Mouse (Mus musculus): ENCODE data around the gene Cngb1. TPM values are rescaled to one million over a fixed set of nuclear protein-coding genes. Genes with fewer than 3 reads are reported as not detected.
A peak's percentile ranks its signal among the peaks of the same experiment; 100 is the strongest.

Cngb1 gene
- total RNA-seq (2021), result 1 to 10 TPM in 1 of 2 experiments, under 1 TPM in 1; 0.92 to 1.3 TPM
- long read RNA-seq, experiment 1, result 0 reads
- long read RNA-seq, experiment 2, partial matches to known transcripts, result 0 of 1 reads
- long read RNA-seq, experiment 2, other reads (novel, unspliced or antisense), result 0 of 1 reads

GRCm38 (mm10) chr8:95306431-95306830 is at the start of gene Cngb1:
TSS of gene Cngb1 (minus strand) at chr8:95306585.
- intact Hi-C loops (cut with DNase I; ENCODE audit: low total_unique reads), result no loop called here
- DNase-seq, result no peak

GRCm38 (mm10) chr8:95354606-95355005 is 48.2 kb upstream of the Cngb1 start:
- intact Hi-C loops (cut with DNase I; ENCODE audit: low total_unique reads), result no loop called here
- no peak for DNase-seq

GRCm38 (mm10) chr8:95352871-95353866 is 46.8 kb upstream of the Cngb1 start:
- peak; percentile 63 for DNase-seq
- intact Hi-C loops (cut with DNase I; ENCODE audit: low total_unique reads), result no loop called here

GRCm38 (mm10) chr8:95352151-95352870 is 45.9 kb upstream of the Cngb1 start, which contains the start of gene Mmp15:
TSS of gene Mmp15 (plus strand) at chr8:95352268.
- DNase-seq, result peak; percentile 79
- intact Hi-C loops (cut with DNase I; ENCODE audit: low total_unique reads), result no loop called here

GRCm38 (mm10) chr8:95351461-95351860 is 45.1 kb upstream of the Cngb1 start:
- intact Hi-C loops (cut with DNase I; ENCODE audit: low total_unique reads), result no loop called here
- no peak for DNase-seq

- intact Hi-C loops (cut with DNase I; ENCODE audit: low total_unique reads), result loop anchor here (5.0 to 10.0 kb wide), 3 partner anchors 78 to 346 kb away; no protein-coding TSS in a partner anchor
- DNase-seq, result peak; percentile 75
Measured at GRCm38 (mm10) chr8:95348811-95349630, 42.6 kb upstream of the Cngb1 start.

- no peak for DNase-seq
- intact Hi-C loops (cut with DNase I; ENCODE audit: low total_unique reads), result loop anchor here (5.0 to 10.0 kb wide), 3 partner anchors 79 to 346 kb away; no protein-coding TSS in a partner anchor
Measured at GRCm38 (mm10) chr8:95348356-95348755, 42.0 kb upstream of the Cngb1 start.

- peak; percentile 62 for DNase-seq
- intact Hi-C loops (cut with DNase I; ENCODE audit: low total_unique reads), result loop anchor here (5.0 to 10.0 kb wide), 3 partner anchors 80 to 348 kb away; no protein-coding TSS in a partner anchor
Measured at GRCm38 (mm10) chr8:95346643-95347545, 40.5 kb upstream of the Cngb1 start.

GRCm38 (mm10) chr8:95344668-95345067 is 38.3 kb upstream of the Cngb1 start:
- DNase-seq, result no peak
- intact Hi-C loops (cut with DNase I; ENCODE audit: low total_unique reads), result loop anchor here (5.0 to 10.0 kb wide), 3 partner anchors 83 to 350 kb away; no protein-coding TSS in a partner anchor

GRCm38 (mm10) chr8:95341721-95342120 is 35.3 kb upstream of the Cngb1 start:
- DNase-seq, result no peak
- intact Hi-C loops (cut with DNase I; ENCODE audit: low total_unique reads), result loop anchor here (10.0 kb wide), 1 partner anchor 353 kb away; no protein-coding TSS in a partner anchor

- intact Hi-C loops (cut with DNase I; ENCODE audit: low total_unique reads), result no loop called here
- DNase-seq, result no peak
Measured at GRCm38 (mm10) chr8:95336363-95336762, 30.0 kb upstream of the Cngb1 start.

- no peak for DNase-seq
- intact Hi-C loops (cut with DNase I; ENCODE audit: low total_unique reads), result no loop called here
Measured at GRCm38 (mm10) chr8:95335706-95336105, 29.3 kb upstream of the Cngb1 start.

- intact Hi-C loops (cut with DNase I; ENCODE audit: low total_unique reads), result no loop called here
- no peak for DNase-seq
Measured at GRCm38 (mm10) chr8:95332437-95333199, 26.2 kb upstream of the Cngb1 start.

- peak; percentile 96 for DNase-seq
- intact Hi-C loops (cut with DNase I; ENCODE audit: low total_unique reads), result loop anchor here (2.0 kb wide), 1 partner anchor 79 kb away; no protein-coding TSS in a partner anchor
Measured at GRCm38 (mm10) chr8:95331720-95332436, 25.5 kb upstream of the Cngb1 start, which contains the start of the genes Zfp319 and Usb1. TSS of gene Zfp319 (minus strand) at chr8:95331950. TSS of gene Usb1 (plus strand) at chr8:95332284.

GRCm38 (mm10) chr8:95331156-95331719 is 24.9 kb upstream of the Cngb1 start:
- DNase-seq, result peak; percentile 76
- intact Hi-C loops (cut with DNase I; ENCODE audit: low total_unique reads), result loop anchor here (2.0 kb wide), 1 partner anchor 78 kb away; no protein-coding TSS in a partner anchor

GRCm38 (mm10) chr8:95330367-95330766 is 24.0 kb upstream of the Cngb1 start:
- intact Hi-C loops (cut with DNase I; ENCODE audit: low total_unique reads), result loop anchor here (2.0 kb wide), 1 partner anchor 78 kb away; no protein-coding TSS in a partner anchor
- DNase-seq, result no peak

Measured in gastrocnemius, postnatal 14 days (tissue).